Mouse (Mus musculus): ENCODE data around the gene Krt7. TPM values are rescaled to one million over a fixed set of nuclear protein-coding genes. Genes with fewer than 3 reads are reported as not detected.

The Krt7 gene
- polyA plus RNA-seq, 1 experiment: 0.33 TPM

DNA sequence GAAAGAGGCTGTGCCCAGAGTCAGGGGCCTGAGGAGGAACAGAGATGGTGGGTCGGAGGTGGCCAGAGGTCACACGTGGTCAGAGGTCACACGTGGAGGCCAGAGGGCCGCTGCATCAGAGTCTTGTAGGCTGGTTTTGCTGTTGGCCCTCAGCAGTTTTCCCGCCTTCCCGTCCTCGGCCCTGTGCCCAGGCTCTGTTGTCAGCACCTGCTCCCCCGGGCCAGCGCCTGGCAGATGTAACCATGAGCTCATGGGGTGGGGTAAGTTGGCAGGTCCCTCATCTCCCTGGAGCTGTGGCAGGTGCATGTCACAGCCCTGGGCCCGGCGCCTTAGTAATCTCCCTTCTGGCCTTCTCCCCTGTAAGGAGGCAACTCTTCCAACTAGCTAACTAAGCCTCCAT lies 28.0 kb upstream of the Krt7 start:
- WGBS: 22% methylated on average over 11 of the region's 11 CpGs
- no peak for TF ChIP-seq CTCF (IDR thresholded peaks at IDR 0.05; ENCODE audit: borderline replicate concordance, insufficient read depth, low read depth, low read length)
- no peak for TF ChIP-seq POLR2A (IDR thresholded peaks at IDR 0.05; ENCODE audit: borderline replicate concordance, insufficient read depth, low read length)
- DNase-seq: peak; percentile 70 to 76
- no peaks in the 10 kb centered on the region for H3K27me3 ChIP-seq (ENCODE audit: control insufficient read depth, insufficient read depth, low read length)
- no peak overlapping the region for H3K4me3 ChIP-seq (replicated peaks; ENCODE audit: insufficient read depth, low read depth, low read length)
- peaks cover 15% of the 10 kb centered on the region for H3K4me1 ChIP-seq (ENCODE audit: control insufficient read depth, insufficient read depth, low read length)
- H3K27ac ChIP-seq (ENCODE audit: insufficient read depth, low read length): no peak overlapping the region

DNA sequence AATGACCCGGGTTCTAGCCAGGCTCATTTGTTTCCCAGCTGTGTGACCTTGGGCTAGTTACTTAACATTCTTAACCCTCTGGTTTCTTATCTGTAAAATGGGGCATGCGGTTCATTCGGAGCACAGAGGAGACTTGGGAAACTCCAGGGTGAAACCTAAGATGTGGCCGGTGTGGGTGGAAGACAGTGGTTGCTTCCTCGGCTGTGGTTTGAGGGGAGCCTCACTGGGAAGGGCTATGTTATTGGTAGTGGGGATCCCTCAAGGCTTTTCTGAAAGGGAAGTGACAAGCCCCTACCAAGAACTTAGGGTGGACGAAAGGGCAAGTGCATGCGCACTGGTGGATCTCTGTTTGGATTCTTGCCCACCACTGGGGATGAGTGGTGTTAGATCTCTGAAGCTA lies 26.2 kb upstream of the Krt7 start:
- Histone ChIP-seq H3K27me3 (ENCODE audit: control insufficient read depth, insufficient read depth, low read length) (no peaks in the 10 kb centered on the region), H3K4me1 (ENCODE audit: control insufficient read depth, insufficient read depth, low read length) (peaks cover 12% of the 10 kb centered on the region), H3K4me3 (replicated peaks; ENCODE audit: insufficient read depth, low read depth, low read length) (no peak overlapping the region), H3K27ac (ENCODE audit: insufficient read depth, low read length) (no peak overlapping the region)
- TF ChIP-seq CTCF (IDR thresholded peaks at IDR 0.05; ENCODE audit: borderline replicate concordance, insufficient read depth, low read depth, low read length) (no peak), POLR2A (IDR thresholded peaks at IDR 0.05; ENCODE audit: borderline replicate concordance, insufficient read depth, low read length) (no peak)
- 89% methylated on average over 7 of the region's 7 CpGs for WGBS
- DNase-seq: peak in 1 of 2 experiments; percentile 9

DNA sequence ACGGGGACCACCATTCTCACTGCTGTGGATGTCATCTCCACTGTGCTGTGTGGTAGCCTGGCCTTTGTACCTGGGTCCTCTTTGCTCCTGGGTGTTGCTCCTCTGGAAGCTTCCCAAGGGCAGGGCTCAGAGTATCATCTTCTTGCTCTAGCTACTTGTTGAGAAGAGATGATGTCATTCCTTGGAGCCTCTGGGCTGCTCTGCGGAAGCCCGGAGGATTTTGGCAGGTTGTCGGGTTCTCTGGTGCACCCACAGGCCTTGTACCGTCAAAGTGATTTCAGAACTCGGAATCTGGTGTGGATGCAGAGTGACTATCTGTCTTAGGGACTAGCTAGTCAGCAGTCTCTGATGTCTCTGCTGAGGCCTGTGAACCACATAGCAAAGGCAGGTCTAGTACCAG lies 25.8 kb upstream of the Krt7 start:
- Histone ChIP-seq H3K4me1 (ENCODE audit: control insufficient read depth, insufficient read depth, low read length) (peaks cover 12% of the 10 kb centered on the region), H3K4me3 (replicated peaks; ENCODE audit: insufficient read depth, low read depth, low read length) (no peak overlapping the region), H3K27ac (ENCODE audit: insufficient read depth, low read length) (no peak overlapping the region), H3K27me3 (ENCODE audit: control insufficient read depth, insufficient read depth, low read length) (no peaks in the 10 kb centered on the region)
- WGBS: 53% methylated on average over 6 of the region's 6 CpGs
- no peak for TF ChIP-seq POLR2A (IDR thresholded peaks at IDR 0.05; ENCODE audit: borderline replicate concordance, insufficient read depth, low read length)
- TF ChIP-seq CTCF (IDR thresholded peaks at IDR 0.05; ENCODE audit: borderline replicate concordance, insufficient read depth, low read depth, low read length): no peak
- no peak for DNase-seq

DNA sequence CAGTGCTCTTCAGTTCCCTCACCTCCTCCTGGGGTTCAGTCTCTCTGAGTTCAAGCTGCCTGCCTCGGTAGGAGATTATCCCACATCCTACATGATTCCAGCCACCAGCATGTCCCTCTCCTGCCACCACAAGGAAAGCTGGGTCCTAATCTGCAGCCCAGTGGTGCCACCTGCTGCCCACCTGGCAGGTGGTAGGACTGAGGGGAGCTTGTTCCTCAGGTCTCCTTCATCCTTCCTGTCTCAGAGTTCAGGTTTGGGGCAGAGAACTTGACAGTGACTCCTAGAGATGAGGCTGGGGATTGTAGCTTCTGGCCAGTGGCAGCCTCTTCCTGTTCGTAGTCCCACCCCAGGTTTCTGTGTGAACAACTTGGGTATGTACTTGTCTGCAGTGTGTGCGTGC lies 23.7 kb upstream of the Krt7 start:
- DNase-seq: no peak

DNA sequence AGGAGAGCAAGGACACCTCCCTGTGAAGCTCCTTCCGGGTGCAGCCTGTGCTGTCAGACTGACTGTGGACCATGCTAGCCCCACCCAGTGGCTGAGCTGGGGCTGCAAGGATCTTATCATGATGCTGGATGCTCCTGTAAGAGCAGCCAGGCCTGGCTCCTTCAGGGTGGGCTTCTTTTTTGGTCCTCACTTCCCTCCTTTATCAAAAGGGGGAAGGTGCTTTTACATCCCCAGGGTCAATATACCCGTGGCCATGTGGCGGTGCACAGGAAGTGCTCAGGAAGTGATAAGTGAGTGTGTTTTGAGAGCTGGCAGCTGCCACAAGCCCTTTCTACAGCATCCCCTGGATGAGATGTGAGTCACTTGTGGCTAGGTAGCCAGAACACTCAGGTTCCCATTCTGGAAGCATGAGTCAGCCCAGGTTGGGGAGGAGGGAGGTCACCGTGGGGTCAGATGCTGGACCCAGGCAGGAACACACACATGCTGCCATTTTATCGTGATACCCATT lies 22.8 kb upstream of the Krt7 start:
- no peak for DNase-seq
- no peak overlapping the region for H3K4me3 ChIP-seq (replicated peaks; ENCODE audit: insufficient read depth, low read depth, low read length)
- peaks cover 7% of the 10 kb centered on the region for H3K4me1 ChIP-seq (ENCODE audit: control insufficient read depth, insufficient read depth, low read length)
- no peak overlapping the region for H3K27ac ChIP-seq (ENCODE audit: insufficient read depth, low read length)
- WGBS: 71% methylated on average over 5 of the region's 5 CpGs
- H3K27me3 ChIP-seq (ENCODE audit: control insufficient read depth, insufficient read depth, low read length): no peaks in the 10 kb centered on the region
- 0 out of 2 replicates have a peak, but pooled peaks have one; percentile 7 for TF ChIP-seq CTCF (IDR thresholded peaks at IDR 0.05; ENCODE audit: borderline replicate concordance, insufficient read depth, low read depth, low read length)
- no peak for TF ChIP-seq POLR2A (IDR thresholded peaks at IDR 0.05; ENCODE audit: borderline replicate concordance, insufficient read depth, low read length)

More for the DNA sequence above, 23.7 kb upstream of the Krt7 start:
- H3K27me3 ChIP-seq (ENCODE audit: control insufficient read depth, insufficient read depth, low read length): no peaks in the 10 kb centered on the region
- WGBS: 73% methylated on average over 3 of the region's 3 CpGs
- TF ChIP-seq CTCF (IDR thresholded peaks at IDR 0.05; ENCODE audit: borderline replicate concordance, insufficient read depth, low read depth, low read length): peak; percentile 56; the same call in 1 of the 2 replicates
- TF ChIP-seq POLR2A (IDR thresholded peaks at IDR 0.05; ENCODE audit: borderline replicate concordance, insufficient read depth, low read length): no peak
- H3K27ac ChIP-seq (ENCODE audit: insufficient read depth, low read length): no peak overlapping the region
- H3K4me1 ChIP-seq (ENCODE audit: control insufficient read depth, insufficient read depth, low read length): peaks cover 12% of the 10 kb centered on the region
- H3K4me3 ChIP-seq (replicated peaks; ENCODE audit: insufficient read depth, low read depth, low read length): no peak overlapping the region

DNA sequence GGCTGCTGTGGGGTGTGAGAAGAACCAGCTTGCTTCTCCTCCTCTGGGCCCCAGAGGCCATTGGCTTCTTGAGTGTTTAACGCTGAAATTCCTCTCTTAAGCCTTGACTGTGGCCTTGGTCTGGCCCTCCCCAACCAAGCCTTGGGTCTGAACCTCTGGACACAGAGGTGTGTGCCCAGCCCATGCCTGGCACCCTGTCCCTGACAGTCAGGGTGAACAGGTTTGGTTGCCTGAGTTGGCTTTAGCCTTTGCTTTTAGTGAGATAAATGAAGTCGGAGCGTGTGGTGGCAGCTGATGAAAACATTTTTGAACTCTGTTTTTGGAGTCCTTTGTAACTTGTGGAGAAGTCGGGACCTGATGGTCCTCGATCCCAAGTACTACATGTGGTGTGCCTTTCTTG lies 20.6 kb upstream of the Krt7 start:
- WGBS: 92% methylated on average over 5 of the region's 5 CpGs
- TF ChIP-seq CTCF (IDR thresholded peaks at IDR 0.05; ENCODE audit: borderline replicate concordance, insufficient read depth, low read depth, low read length): no peak
- no peak for TF ChIP-seq POLR2A (IDR thresholded peaks at IDR 0.05; ENCODE audit: borderline replicate concordance, insufficient read depth, low read length)
- H3K27me3 ChIP-seq (ENCODE audit: control insufficient read depth, insufficient read depth, low read length): no peaks in the 10 kb centered on the region
- DNase-seq: no peak
- H3K27ac ChIP-seq (ENCODE audit: insufficient read depth, low read length): no peak overlapping the region
- H3K4me1 ChIP-seq (ENCODE audit: control insufficient read depth, insufficient read depth, low read length): no peaks in the 10 kb centered on the region; the same call in none of the 2 replicates
- no peak overlapping the region for H3K4me3 ChIP-seq (replicated peaks; ENCODE audit: insufficient read depth, low read depth, low read length)

DNA sequence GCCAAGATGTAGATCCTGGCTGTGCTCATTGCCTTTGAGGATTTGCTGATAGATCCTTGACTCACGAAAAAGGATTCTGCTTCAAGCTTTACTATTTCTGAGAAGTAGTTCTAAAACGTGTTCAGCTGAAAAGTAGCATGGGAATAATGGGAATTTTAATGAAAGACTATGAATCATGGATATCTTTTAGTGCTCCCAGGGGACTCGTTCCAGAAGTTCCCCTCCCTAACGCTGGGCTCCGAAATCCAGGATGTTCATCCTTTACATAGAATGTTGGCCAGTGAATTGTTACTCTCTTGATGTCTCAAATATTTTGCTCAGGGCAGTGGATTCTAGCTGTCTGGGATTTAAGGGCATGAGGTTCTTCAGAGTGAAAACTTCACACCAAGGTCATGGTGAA lies 18.6 kb upstream of the Krt7 start:
- H3K27ac ChIP-seq (ENCODE audit: insufficient read depth, low read length): no peak overlapping the region
- no peaks in the 10 kb centered on the region for H3K4me1 ChIP-seq (ENCODE audit: control insufficient read depth, insufficient read depth, low read length)
- H3K27me3 ChIP-seq (ENCODE audit: control insufficient read depth, insufficient read depth, low read length): no peaks in the 10 kb centered on the region
- H3K4me3 ChIP-seq (replicated peaks; ENCODE audit: insufficient read depth, low read depth, low read length): no peak overlapping the region
- WGBS: 91% methylated on average over 5 of the region's 5 CpGs
- TF ChIP-seq POLR2A (IDR thresholded peaks at IDR 0.05; ENCODE audit: borderline replicate concordance, insufficient read depth, low read length): no peak
- no peak for TF ChIP-seq CTCF (IDR thresholded peaks at IDR 0.05; ENCODE audit: borderline replicate concordance, insufficient read depth, low read depth, low read length)
- no peak for DNase-seq

DNA sequence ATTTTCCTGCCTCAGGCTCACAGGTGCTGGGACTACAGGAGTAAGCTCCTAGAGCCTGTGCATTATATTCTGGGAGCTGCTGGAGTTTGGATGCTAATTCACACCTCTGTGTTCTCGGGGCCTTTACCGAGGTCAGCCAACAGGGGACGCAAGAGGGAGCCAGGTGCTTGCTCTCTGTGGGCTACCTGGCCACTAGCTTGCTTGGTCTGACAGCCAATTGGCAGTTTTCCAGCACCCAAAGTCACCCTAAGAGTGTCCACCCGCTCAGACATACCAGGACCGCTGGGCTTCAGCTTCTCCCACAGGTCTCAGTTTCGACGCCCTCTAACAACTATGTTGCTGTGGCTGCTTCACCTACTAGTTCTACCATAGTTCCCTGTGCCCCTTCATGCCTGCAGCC lies 15.9 kb upstream of the Krt7 start:
- Histone ChIP-seq H3K4me3 (replicated peaks; ENCODE audit: insufficient read depth, low read depth, low read length) (no peak overlapping the region), H3K27me3 (ENCODE audit: control insufficient read depth, insufficient read depth, low read length) (no peaks in the 10 kb centered on the region), H3K4me1 (ENCODE audit: control insufficient read depth, insufficient read depth, low read length) (no peaks in the 10 kb centered on the region), H3K27ac (ENCODE audit: insufficient read depth, low read length) (no peak overlapping the region)
- WGBS: 53% methylated on average over 7 of the region's 7 CpGs
- no peak for TF ChIP-seq POLR2A (IDR thresholded peaks at IDR 0.05; ENCODE audit: borderline replicate concordance, insufficient read depth, low read length)
- peak; percentile 33; the same call in 1 of the 2 replicates for TF ChIP-seq CTCF (IDR thresholded peaks at IDR 0.05; ENCODE audit: borderline replicate concordance, insufficient read depth, low read depth, low read length)
- DNase-seq: no peak
